Mouse (Mus musculus) thymus, postnatal 25 days (tissue): Measurements from ENCODE around the gene Robo4.

ENCODE experiments used
- DNase-seq: peaks from one replicate; pipeline ENCODE4 v3.0.0; 2022

Gene Robo4

GRCm38 (mm10) chr9:37403011-37403410, 1.3 kb downstream of the Robo4 start:
- no peak for DNase-seq

- DNase-seq, result peak; percentile 22
These were observed 4.7 kb downstream of the Robo4 start for GRCm38 (mm10) chr9:37406372-37406771.

- DNase-seq, result no peak
These were observed 6.3 kb downstream of the Robo4 start for GRCm38 (mm10) chr9:37407850-37408502.

GRCm38 (mm10) chr9:37409698-37410445, 8.2 kb downstream of the Robo4 start:
- no peak for DNase-seq

- no peak for DNase-seq
These were observed 11.3 kb downstream of the Robo4 start for GRCm38 (mm10) chr9:37412989-37413388.

- no peak for DNase-seq
These were observed 13.0 kb downstream of the Robo4 start for GRCm38 (mm10) chr9:37414666-37415065.

GRCm38 (mm10) chr9:37418791-37419190, 17.1 kb downstream of the Robo4 start:
- no peak for DNase-seq

GRCm38 (mm10) chr9:37420676-37421075, 19.0 kb downstream of the Robo4 start:
- DNase-seq, result peak; percentile 85

- DNase-seq, result peak; percentile 49
These were observed 19.5 kb downstream of the Robo4 start for GRCm38 (mm10) chr9:37421239-37421638.

- no peak for DNase-seq
These were observed 27.6 kb downstream of the Robo4 start for GRCm38 (mm10) chr9:37429326-37429725.

GRCm38 (mm10) chr9:37430582-37430981, 28.9 kb downstream of the Robo4 start:
- DNase-seq, result peak; percentile 77

GRCm38 (mm10) chr9:37432026-37432666, 30.4 kb downstream of the Robo4 start:
- DNase-seq, result no peak

- no peak for DNase-seq
These were observed 31.2 kb downstream of the Robo4 start, which contains the start of gene Robo3 for GRCm38 (mm10) chr9:37432720-37433421. Gene Robo3, minus strand, starts transcription at chr9:37433246.

GRCm38 (mm10) chr9:37433823-37434560, 32.3 kb downstream of the Robo4 start:
- no peak for DNase-seq

- no peak for DNase-seq
These were observed 33.2 kb downstream of the Robo4 start for GRCm38 (mm10) chr9:37434932-37435331.

- DNase-seq, result no peak
These were observed 33.9 kb downstream of the Robo4 start for GRCm38 (mm10) chr9:37435616-37436015.

- no peak for DNase-seq
These were observed 36.4 kb downstream of the Robo4 start for GRCm38 (mm10) chr9:37437772-37438735.

GRCm38 (mm10) chr9:37452401-37452800, 50.7 kb downstream of the Robo4 start:
- DNase-seq, result no peak

GRCm38 (mm10) chr9:37453328-37453727, 51.6 kb downstream of the Robo4 start:
- DNase-seq, result no peak

GRCm38 (mm10) chr9:37454011-37454492, 52.4 kb downstream of the Robo4 start:
- DNase-seq, result no peak

- DNase-seq, result no peak
These were observed 53.3 kb downstream of the Robo4 start for GRCm38 (mm10) chr9:37454991-37455390.
